Mouse (Mus musculus) liver, embryonic 12.5 days (tissue): ENCODE results near the gene Osbp2. TPM values are rescaled to one million over a fixed set of nuclear protein-coding genes. Genes with fewer than 3 reads are reported as not detected.
A peak's percentile ranks its signal among the peaks of the same experiment; 100 is the strongest.

Experiments
- ATAC-seq: fragments of 200-750 bp; cut with Nextera tagmentation; 2 replicates; pipeline ENCODE4 v1.8.0; 2017; ENCODE audit warnings: moderate number of reproducible peaks, mild to moderate bottlenecking, moderate library complexity
- H3K27ac ChIP-seq: fragments of 300-500 bp; sonication (generic); 2 replicates; pipeline ENCODE4 v1.5.1; 2016; ENCODE audit warnings: mild to moderate bottlenecking
- H3K27me3 ChIP-seq: fragments of 300-500 bp; sonication (generic); replicated peaks from 2 replicates; pipeline ENCODE4 v1.6.1; 2016; ENCODE audit warnings: mild to moderate bottlenecking, moderate library complexity
- H3K36me3 ChIP-seq: fragments of 300-500 bp; sonication (generic); 2 replicates; pipeline ENCODE4 v1.6.1; 2016; ENCODE audit warnings: mild to moderate bottlenecking, moderate library complexity
- H3K4me1 ChIP-seq: fragments of 300-500 bp; sonication (generic); 2 replicates; pipeline ENCODE4 v1.6.1; 2016
- H3K4me2 ChIP-seq: fragments of 300-500 bp; sonication (generic); 2 replicates; pipeline ENCODE4 v1.6.1; 2016; ENCODE audit warnings: mild to moderate bottlenecking, moderate library complexity
- H3K4me3 ChIP-seq: fragments of 300-500 bp; sonication (generic); 2 replicates; pipeline ENCODE4 v1.5.1; 2016; ENCODE audit warnings: mild to moderate bottlenecking, moderate library complexity
- H3K9ac ChIP-seq: fragments of 300-500 bp; sonication (generic); 2 replicates; pipeline ENCODE4 v1.6.1; 2016; ENCODE audit warnings: mild to moderate bottlenecking, moderate library complexity
- H3K9me3 ChIP-seq: fragments of 300-500 bp; sonication (generic); replicated peaks from 2 replicates; pipeline ENCODE4 v1.6.1; 2016; ENCODE audit warnings: mild to moderate bottlenecking, moderate library complexity
- WGBS: fragments of 180-500 bp; shearing (Covaris S2); methylation state at CpG from one replicate; pipeline ENCODE4 v1.1.7; 2016; ENCODE audit not compliant: insufficient replicate concordance; 5-methylcytosine and 5-hydroxymethylcytosine counted together
- polyA plus RNA-seq: library from polyadenylated mRNA; unstranded; fragments of >200 nt; fragmentation: Nextera tagmentation; extraction: Ambion mirVana; gene quantifications from 2 replicates; pipeline ENCODE4 v1.2.1, GENCODE M21; 2016

Gene Osbp2
- polyA plus RNA-seq, 1 experiment from 2014 or later, result 0.15 TPM

GRCm38 (mm10) chr11:3843943-3844734 is 19.6 kb downstream of the Osbp2 start:
- no peak overlapping the region for H3K4me3 ChIP-seq
- no peaks in the 10 kb centered on the region for H3K9me3 ChIP-seq
- no peak for ATAC-seq
- no peak overlapping the region for H3K27ac ChIP-seq
- WGBS, result 72% methylated on average over 17 of the region's 17 CpGs
- no peak overlapping the region for H3K9ac ChIP-seq
- H3K4me2 ChIP-seq, result no peak overlapping the region
- 0 out of 2 replicates have a peak, but pooled peaks cover 3% of the 10 kb centered on the region for H3K4me1 ChIP-seq
- no peaks in the 10 kb centered on the region for H3K36me3 ChIP-seq
- H3K27me3 ChIP-seq, result no peaks in the 10 kb centered on the region; the same call in 1 of the 2 replicates

GRCm38 (mm10) chr11:3835271-3835670 is 28.4 kb downstream of the Osbp2 start:
- Histone ChIP-seq H3K4me2 (no peak overlapping the region), H3K9ac (no peak overlapping the region), H3K36me3 (no peaks in the 10 kb centered on the region), H3K9me3 (no peaks in the 10 kb centered on the region), H3K4me3 (no peak overlapping the region), H3K27me3 (peaks cover 4% of the 10 kb centered on the region), H3K4me1 (no peaks in the 10 kb centered on the region), H3K27ac (no peak overlapping the region)
- 54% methylated on average over 4 of the region's 4 CpGs for WGBS
- ATAC-seq, result no peak

- H3K4me2 ChIP-seq, result peak overlapping the region; percentile 33
- H3K27ac ChIP-seq, result no peak overlapping the region
- no peaks in the 10 kb centered on the region for H3K4me1 ChIP-seq
- H3K4me3 ChIP-seq, result no peak overlapping the region
- no peaks in the 10 kb centered on the region for H3K9me3 ChIP-seq
- 39% methylated on average over 12 of the region's 13 CpGs for WGBS
- no peak overlapping the region for H3K9ac ChIP-seq
- peaks cover 4% of the 10 kb centered on the region for H3K27me3 ChIP-seq
- ATAC-seq, result peak; percentile 35; the same call in 1 of the 2 replicates
- H3K36me3 ChIP-seq, result no peaks in the 10 kb centered on the region
Measured at GRCm38 (mm10) chr11:3834421-3835098, 29.1 kb downstream of the Osbp2 start.

GRCm38 (mm10) chr11:3833544-3834420 is 29.9 kb downstream of the Osbp2 start:
- ATAC-seq, result 0 out of 2 replicates have a peak, but pooled peaks have one; percentile 15
- peaks cover 4% of the 10 kb centered on the region for H3K27me3 ChIP-seq
- H3K27ac ChIP-seq, result no peak overlapping the region
- no peaks in the 10 kb centered on the region for H3K36me3 ChIP-seq
- peak overlapping the region; percentile 33 for H3K4me2 ChIP-seq
- H3K4me3 ChIP-seq, result no peak overlapping the region
- H3K9ac ChIP-seq, result no peak overlapping the region
- H3K4me1 ChIP-seq, result no peaks in the 10 kb centered on the region
- H3K9me3 ChIP-seq, result no peaks in the 10 kb centered on the region
- WGBS, result 34% methylated on average over 21 of the region's 21 CpGs

- Histone ChIP-seq H3K4me3 (no peak overlapping the region), H3K4me2 (no peak overlapping the region), H3K9me3 (no peaks in the 10 kb centered on the region; the same call in 1 of the 2 replicates), H3K4me1 (no peaks in the 10 kb centered on the region), H3K9ac (no peak overlapping the region), H3K27me3 (peaks cover 4% of the 10 kb centered on the region), H3K36me3 (no peaks in the 10 kb centered on the region), H3K27ac (no peak overlapping the region)
- 43% methylated on average over 6 of the region's 6 CpGs for WGBS
- no peak for ATAC-seq
Measured at GRCm38 (mm10) chr11:3832193-3832901, 31.4 kb downstream of the Osbp2 start.

- Histone ChIP-seq H3K4me3 (no peak overlapping the region), H3K27me3 (peaks cover 4% of the 10 kb centered on the region), H3K4me2 (no peak overlapping the region), H3K27ac (no peak overlapping the region), H3K36me3 (no peaks in the 10 kb centered on the region), H3K4me1 (no peaks in the 10 kb centered on the region), H3K9ac (no peak overlapping the region), H3K9me3 (no peaks in the 10 kb centered on the region; the same call in 1 of the 2 replicates)
- WGBS, result 66% methylated on average over 5 of the region's 5 CpGs
- no peak for ATAC-seq
Measured at GRCm38 (mm10) chr11:3829736-3830135, 34.0 kb downstream of the Osbp2 start.

- ATAC-seq, result no peak
- Histone ChIP-seq H3K27ac (no peak overlapping the region), H3K36me3 (no peaks in the 10 kb centered on the region), H3K9ac (no peak overlapping the region), H3K27me3 (no peaks in the 10 kb centered on the region), H3K4me3 (no peak overlapping the region), H3K9me3 (no peaks in the 10 kb centered on the region; the same call in 1 of the 2 replicates), H3K4me2 (no peak overlapping the region), H3K4me1 (no peaks in the 10 kb centered on the region)
- WGBS, result 59% methylated on average over 5 of the region's 5 CpGs
Measured at GRCm38 (mm10) chr11:3824138-3824537, 39.6 kb downstream of the Osbp2 start.

- H3K4me3 ChIP-seq, result no peak overlapping the region
- H3K9ac ChIP-seq, result no peak overlapping the region
- 41% methylated on average over 2 of the region's 2 CpGs for WGBS
- H3K27ac ChIP-seq, result no peak overlapping the region
- no peaks in the 10 kb centered on the region for H3K4me1 ChIP-seq
- H3K27me3 ChIP-seq, result no peaks in the 10 kb centered on the region
- no peaks in the 10 kb centered on the region; the same call in 1 of the 2 replicates for H3K9me3 ChIP-seq
- H3K36me3 ChIP-seq, result no peaks in the 10 kb centered on the region
- H3K4me2 ChIP-seq, result no peak overlapping the region
- no peak for ATAC-seq
Measured at GRCm38 (mm10) chr11:3823378-3823777, 40.3 kb downstream of the Osbp2 start.

GRCm38 (mm10) chr11:3817986-3818758 is 45.5 kb downstream of the Osbp2 start:
- H3K4me3 ChIP-seq, result no peak overlapping the region
- no peak overlapping the region for H3K9ac ChIP-seq
- ATAC-seq, result no peak
- no peaks in the 10 kb centered on the region for H3K36me3 ChIP-seq
- WGBS, result 28% methylated on average over 4 of the region's 4 CpGs
- no peak overlapping the region for H3K4me2 ChIP-seq
- no peaks in the 10 kb centered on the region for H3K9me3 ChIP-seq
- no peaks in the 10 kb centered on the region for H3K27me3 ChIP-seq
- no peak overlapping the region for H3K27ac ChIP-seq
- no peaks in the 10 kb centered on the region for H3K4me1 ChIP-seq

GRCm38 (mm10) chr11:3815951-3816350 is 47.8 kb downstream of the Osbp2 start:
- Histone ChIP-seq H3K4me3 (no peak overlapping the region), H3K9ac (no peak overlapping the region), H3K36me3 (no peaks in the 10 kb centered on the region), H3K4me2 (no peak overlapping the region), H3K4me1 (no peaks in the 10 kb centered on the region), H3K27ac (no peak overlapping the region), H3K9me3 (no peaks in the 10 kb centered on the region), H3K27me3 (no peaks in the 10 kb centered on the region)
- no peak for ATAC-seq

- ATAC-seq, result no peak
- Histone ChIP-seq H3K36me3 (no peaks in the 10 kb centered on the region), H3K27me3 (no peaks in the 10 kb centered on the region)
Measured at GRCm38 (mm10) chr11:3813340-3813739, 50.4 kb downstream of the Osbp2 start.

More at GRCm38 (mm10) chr11:3813340-3813739, 50.4 kb downstream of the Osbp2 start:
- H3K27ac ChIP-seq, result no peak overlapping the region
- no peak overlapping the region for H3K9ac ChIP-seq
- no peak overlapping the region for H3K4me2 ChIP-seq
- no peaks in the 10 kb centered on the region for H3K4me1 ChIP-seq
- no peaks in the 10 kb centered on the region for H3K9me3 ChIP-seq
- no peak overlapping the region for H3K4me3 ChIP-seq
